Mouse (Mus musculus) CH12.LX (cell line): ENCODE results near the gene Pex19.

ENCODE experiments used
- CTCF ChIP-seq, 2 experiments: IDR thresholded peaks in 1 of 2; conservative IDR thresholded peaks in 1 of 2; 2 replicates each; pipeline ENCODE4 v1.5.1; 2011 to 2012; ENCODE audit warnings: low read depth in 2 of 2, low read length in 2 of 2, improper control_type of control experiment in 1 of 2, inconsistent platforms in 1 of 2, mild to moderate bottlenecking in 1 of 2, moderate library complexity in 1 of 2
- EP300 ChIP-seq: IDR thresholded peaks from 2 replicates; pipeline ENCODE4 v1.6.1; 2011; ENCODE audit warnings: low read length, improper control_type of control experiment
- NELFE ChIP-seq: IDR thresholded peaks from 2 replicates; pipeline ENCODE4 v1.6.1; 2011; ENCODE audit warnings: low read depth, low read length, improper control_type of control experiment
- POLR2A ChIP-seq: IDR thresholded peaks from 2 replicates; pipeline ENCODE4 v1.6.1; 2011; ENCODE audit warnings: low read depth, mild to moderate bottlenecking, improper control_type of control experiment, low read length
- RAD21 ChIP-seq: IDR thresholded peaks from 2 replicates; pipeline ENCODE4 v1.6.1; 2011; ENCODE audit warnings: low read depth, mild to moderate bottlenecking, low read length, improper control_type of control experiment, moderate library complexity
- SIN3A ChIP-seq: IDR thresholded peaks from 2 replicates; pipeline ENCODE4 v1.6.1; 2012; ENCODE audit warnings: low read length, improper control_type of control experiment, inconsistent platforms
- SMC3 ChIP-seq: IDR thresholded peaks from 2 replicates; pipeline ENCODE4 v1.6.1; 2011; ENCODE audit warnings: low read depth, low read length, improper control_type of control experiment
- TBP ChIP-seq: conservative IDR thresholded peaks from 2 replicates; pipeline ENCODE4 v1.6.1; 2011; ENCODE audit warnings: low read depth, low read length, improper control_type of control experiment
- ZMIZ1 ChIP-seq: IDR thresholded peaks from 2 replicates; pipeline ENCODE4 v1.6.1; 2012; ENCODE audit warnings: low read depth, mild to moderate bottlenecking, inconsistent platforms, low read length, improper control_type of control experiment

GRCm38 (mm10) chr1:172140825-172141224, 14.3 kb downstream of the Pex19 start:
- TF ChIP-seq CTCF (conservative IDR thresholded peaks at IDR 0.05 in 1 of 2, IDR thresholded peaks at IDR 0.05 in 1 of 2; ENCODE audit: low read depth in 2 of 2, low read length in 2 of 2) (no peak), POLR2A (no peak), EP300 (no peak), SMC3 (no peak), RAD21 (no peak), NELFE (no peak), ZMIZ1 (no peak), SIN3A (no peak), TBP (no peak)
